Mouse (Mus musculus) cerebellum, adult 8-10 months (tissue): ENCODE measurements around the gene Ccdc97.

Experiments
- DNase-seq: peaks from one replicate; pipeline ENCODE4 v3.0.0; 2022

Gene Ccdc97

GRCm38 (mm10) chr7:25719761-25720610, 1.1 kb upstream of the Ccdc97 start:
- peak; percentile 77 for DNase-seq

GRCm38 (mm10) chr7:25717478-25717877, 1.4 kb downstream of the Ccdc97 start:
- no peak for DNase-seq

GRCm38 (mm10) chr7:25715731-25716271, 3.1 kb downstream of the Ccdc97 start:
- DNase-seq: no peak

- DNase-seq: no peak
Observed at GRCm38 (mm10) chr7:25714581-25714980, 4.3 kb downstream of the Ccdc97 start.

- DNase-seq: no peak
Observed at GRCm38 (mm10) chr7:25712801-25713200, 6.1 kb downstream of the Ccdc97 start.

- peak; percentile 69 for DNase-seq
Observed at GRCm38 (mm10) chr7:25711731-25712197, 7.1 kb downstream of the Ccdc97 start.

GRCm38 (mm10) chr7:25711165-25711564, 7.7 kb downstream of the Ccdc97 start:
- no peak for DNase-seq

- DNase-seq: no peak
Observed at GRCm38 (mm10) chr7:25710519-25711130, 8.3 kb downstream of the Ccdc97 start.

- DNase-seq: no peak
Observed at GRCm38 (mm10) chr7:25709961-25710360, 8.9 kb downstream of the Ccdc97 start.

GRCm38 (mm10) chr7:25707581-25708292, 11.2 kb downstream of the Ccdc97 start:
- no peak for DNase-seq

GRCm38 (mm10) chr7:25706578-25707170, 12.2 kb downstream of the Ccdc97 start:
- no peak for DNase-seq

- no peak for DNase-seq
Observed at GRCm38 (mm10) chr7:25705801-25706251, 13.1 kb downstream of the Ccdc97 start.

GRCm38 (mm10) chr7:25704716-25705364, 14.0 kb downstream of the Ccdc97 start:
- DNase-seq: no peak

GRCm38 (mm10) chr7:25703793-25704494, 14.9 kb downstream of the Ccdc97 start:
- DNase-seq: no peak

GRCm38 (mm10) chr7:25702350-25702749, 16.5 kb downstream of the Ccdc97 start:
- no peak for DNase-seq

- no peak for DNase-seq
Observed at GRCm38 (mm10) chr7:25700732-25701131, 18.2 kb downstream of the Ccdc97 start.

- DNase-seq: no peak
Observed at GRCm38 (mm10) chr7:25699851-25700250, 19.0 kb downstream of the Ccdc97 start.

- DNase-seq: no peak
Observed at GRCm38 (mm10) chr7:25694104-25694503, 24.8 kb downstream of the Ccdc97 start.

GRCm38 (mm10) chr7:25690051-25690450, 28.8 kb downstream of the Ccdc97 start:
- no peak for DNase-seq

GRCm38 (mm10) chr7:25689603-25690021, 29.3 kb downstream of the Ccdc97 start:
- DNase-seq: no peak

- no peak for DNase-seq
Observed at GRCm38 (mm10) chr7:25688810-25689586, 29.9 kb downstream of the Ccdc97 start.
